Mouse (Mus musculus): ENCODE measurements around the gene Rab3b. TPM values are rescaled to one million over a fixed set of nuclear protein-coding genes. Genes with fewer than 3 reads are reported as not detected.

Gene Rab3b
- total and polyA plus RNA-seq, 3 experiments: 0.63 to 6.2 (median 1.3) TPM

DNA sequence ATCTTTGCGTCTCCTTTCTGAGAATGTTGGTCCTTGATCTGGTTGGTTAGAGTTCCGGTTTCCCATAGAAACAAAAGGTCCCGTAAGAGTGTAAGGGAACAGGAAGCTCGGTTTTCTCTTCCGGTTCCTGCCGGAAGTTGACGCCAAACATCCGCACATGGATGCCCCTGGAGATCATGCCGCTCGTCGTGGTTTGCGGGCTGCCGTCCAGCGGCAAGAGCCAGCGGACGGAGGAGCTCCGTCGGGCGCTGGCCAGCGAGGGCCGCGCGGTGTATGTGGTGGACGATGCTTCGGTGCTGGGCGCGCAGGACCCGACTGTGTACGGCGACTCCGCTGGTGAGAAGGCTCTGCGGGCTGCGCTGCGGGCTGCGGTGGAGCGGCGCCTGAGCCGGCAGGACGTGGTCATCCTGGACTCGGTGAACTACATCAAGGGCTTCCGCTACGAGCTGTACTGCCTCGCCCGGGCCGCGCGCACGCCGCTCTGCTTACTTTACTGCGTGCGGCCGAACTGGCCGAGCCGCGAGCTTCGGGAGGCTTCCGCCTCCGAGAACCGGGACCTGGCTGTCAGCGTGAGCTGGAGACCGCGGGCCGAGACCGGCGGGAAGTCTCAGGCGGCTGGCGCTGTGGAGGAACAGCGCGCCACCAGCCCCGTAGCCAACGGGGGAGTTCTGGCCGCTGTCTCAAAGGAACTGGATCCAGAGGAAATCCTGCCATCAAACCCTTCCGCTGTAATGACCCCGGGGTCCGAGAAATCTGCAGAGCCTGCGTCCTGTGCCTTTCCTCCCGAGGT, 31.0 kb upstream of the Rab3b start, which contains the start of gene Kti12:
Gene Kti12, plus strand, starts transcription at position 71 of the 790 bp plus-strand sequence.
- peaks cover 5% of the 10 kb centered on the region for H3K4me1 ChIP-seq (ENCODE audit: control insufficient read depth, insufficient read depth, low read length)
- 0 out of 2 replicates have a peak, but pooled peaks cover 3% of the 10 kb centered on the region for H3K79me2 ChIP-seq (replicated peaks; ENCODE audit: control insufficient read depth, insufficient read depth, low read length)
- peak within 1 kb of the TSS; percentile 88 for H3K4me3 ChIP-seq
- H3K27me3 ChIP-seq (ENCODE audit: control insufficient read depth, insufficient read depth, low read length): no peaks in the 10 kb centered on the region
- no peak for TF ChIP-seq CTCF (IDR thresholded peaks at IDR 0.05)
- 0 out of 2 replicates have a peak, but pooled peaks have one; percentile 66 for TF ChIP-seq EP300 (IDR thresholded peaks at IDR 0.05; ENCODE audit: insufficient read depth, low read depth, low read length)
- peak; percentile 78 for TF ChIP-seq POLR2A (IDR thresholded peaks at IDR 0.05; ENCODE audit: insufficient read depth, low read depth, low read length)
- intact Hi-C loops (cut with DNase I): loop anchor here (1.0 to 5.0 kb wide), 2 partner anchors 13 to 51 kb away; no protein-coding TSS in a partner anchor
- DNase-seq: peak; percentile 86 to 90
- peak within 1 kb of the TSS; percentile 92 for H3K27ac ChIP-seq
- peak within 1 kb of the TSS; percentile 86 for H3K9ac ChIP-seq (ENCODE audit: low read depth, low read length)
- under 1% methylated on average over 77 of the region's 77 CpGs for WGBS
- peaks cover 19% of the 10 kb centered on the region for H3K36me3 ChIP-seq (ENCODE audit: control insufficient read depth, insufficient read depth, low read length)

DNA sequence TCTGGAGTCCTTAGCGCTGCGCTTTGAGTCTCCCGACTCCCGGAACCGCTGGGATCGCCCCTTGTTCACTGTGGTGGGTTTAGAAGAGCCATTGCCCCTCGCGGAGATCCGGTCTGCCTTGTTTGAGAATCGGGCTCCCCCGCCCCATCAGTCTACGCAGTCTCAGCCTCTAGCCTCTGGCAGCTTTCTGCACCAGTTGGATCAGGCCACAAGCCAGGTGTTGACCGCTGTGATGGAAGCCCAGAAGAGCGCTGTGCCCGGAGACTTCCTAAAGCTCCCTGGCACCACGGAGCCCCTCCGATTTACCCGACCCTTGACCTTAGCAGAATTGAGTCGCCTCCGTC, 30.4 kb upstream of the Rab3b start, which contains the start of gene A730015C16Rik:
Gene A730015C16Rik, minus strand, starts transcription at position 115 of the 344 bp plus-strand sequence.
- peak within 1 kb of the TSS; percentile 88 for H3K4me3 ChIP-seq
- peaks cover 19% of the 10 kb centered on the region for H3K36me3 ChIP-seq (ENCODE audit: control insufficient read depth, insufficient read depth, low read length)
- intact Hi-C loops (cut with DNase I): loop anchor here (5.0 kb wide), 1 partner anchor 51 kb away; no protein-coding TSS in a partner anchor
- peak in 1 of 2 experiments; percentile 50 for DNase-seq
- WGBS: 3% methylated on average over 20 of the region's 20 CpGs
- peaks cover 5% of the 10 kb centered on the region for H3K4me1 ChIP-seq (ENCODE audit: control insufficient read depth, insufficient read depth, low read length)
- peak within 1 kb of the TSS; percentile 86 for H3K9ac ChIP-seq (ENCODE audit: low read depth, low read length)
- H3K27me3 ChIP-seq (ENCODE audit: control insufficient read depth, insufficient read depth, low read length): no peaks in the 10 kb centered on the region
- H3K27ac ChIP-seq: peak within 1 kb of the TSS; percentile 92
- TF ChIP-seq POLR2A (IDR thresholded peaks at IDR 0.05; ENCODE audit: insufficient read depth, low read depth, low read length): no peak
- TF ChIP-seq EP300 (IDR thresholded peaks at IDR 0.05; ENCODE audit: insufficient read depth, low read depth, low read length): no peak
- TF ChIP-seq CTCF (IDR thresholded peaks at IDR 0.05): no peak
- H3K79me2 ChIP-seq (replicated peaks; ENCODE audit: control insufficient read depth, insufficient read depth, low read length): 0 out of 2 replicates have a peak, but pooled peaks cover 3% of the 10 kb centered on the region

DNA sequence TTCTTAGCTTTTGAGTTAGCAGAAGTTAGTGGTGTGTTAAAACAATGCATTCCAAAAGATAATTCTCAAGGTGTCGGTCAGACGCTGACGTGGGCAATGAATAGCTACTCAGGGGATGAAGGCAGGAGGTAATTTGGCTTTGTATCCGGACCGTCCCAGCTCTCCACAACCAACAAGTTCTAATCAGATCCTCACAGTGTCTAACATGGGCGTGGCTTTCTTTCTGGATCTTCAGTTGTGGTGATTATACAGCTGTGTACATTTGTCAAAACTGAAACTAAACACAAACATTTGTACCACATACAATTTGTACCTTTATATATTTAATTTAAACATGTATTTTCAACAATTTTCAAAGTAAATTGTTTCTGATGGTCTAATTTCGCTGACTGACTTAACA, 12.1 kb upstream of the Rab3b start:
- TF ChIP-seq POLR2A (IDR thresholded peaks at IDR 0.05; ENCODE audit: insufficient read depth, low read depth, low read length): no peak
- no peak for TF ChIP-seq EP300 (IDR thresholded peaks at IDR 0.05; ENCODE audit: insufficient read depth, low read depth, low read length)
- no peak for TF ChIP-seq CTCF (IDR thresholded peaks at IDR 0.05)
- Histone ChIP-seq H3K36me3 (ENCODE audit: control insufficient read depth, insufficient read depth, low read length) (no peaks in the 10 kb centered on the region), H3K4me3 (no peak overlapping the region), H3K9ac (ENCODE audit: low read depth, low read length) (no peak overlapping the region), H3K27me3 (ENCODE audit: control insufficient read depth, insufficient read depth, low read length) (no peaks in the 10 kb centered on the region), H3K27ac (no peak overlapping the region), H3K79me2 (replicated peaks; ENCODE audit: control insufficient read depth, insufficient read depth, low read length) (no peaks in the 10 kb centered on the region), H3K4me1 (ENCODE audit: control insufficient read depth, insufficient read depth, low read length) (no peaks in the 10 kb centered on the region; the same call in 1 of the 2 replicates)
- intact Hi-C loops (cut with DNase I): loop anchor here (5.0 kb wide), 1 partner anchor 170 kb away; no protein-coding TSS in a partner anchor
- 67% methylated on average over 7 of the region's 7 CpGs for WGBS
- no peak for DNase-seq

DNA sequence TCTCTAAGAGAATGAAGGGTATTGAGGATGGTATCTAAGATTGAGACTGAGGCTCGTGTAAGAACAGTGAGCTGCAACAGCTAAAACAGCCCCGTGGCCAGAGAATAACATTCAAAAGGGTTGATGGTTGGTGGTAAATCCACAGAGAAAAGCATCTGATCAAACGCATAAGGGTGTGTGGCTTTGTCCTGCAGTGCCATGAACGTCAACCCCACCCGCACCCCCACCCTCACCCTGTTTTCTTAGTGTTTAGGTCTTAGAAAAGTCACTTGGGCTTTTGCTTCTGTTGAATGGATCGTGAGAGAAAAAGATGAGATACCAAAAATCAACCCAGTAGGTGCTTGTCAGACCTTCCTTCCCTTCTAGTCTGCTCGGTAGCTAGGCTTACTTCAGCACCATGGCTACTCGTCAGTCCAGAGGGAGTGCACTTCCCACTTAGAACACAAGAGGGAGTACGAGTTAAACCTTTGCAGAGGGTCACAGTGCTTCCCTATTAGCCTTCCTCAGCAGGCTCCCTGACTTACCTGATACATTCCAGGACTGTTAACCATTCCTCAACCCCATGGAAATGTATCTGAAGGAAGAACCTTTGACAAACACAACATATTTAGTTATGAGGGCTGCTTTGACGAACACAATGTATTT, 9.0 kb upstream of the Rab3b start:
- Histone ChIP-seq H3K27ac (no peak overlapping the region), H3K36me3 (ENCODE audit: control insufficient read depth, insufficient read depth, low read length) (no peaks in the 10 kb centered on the region), H3K79me2 (replicated peaks; ENCODE audit: control insufficient read depth, insufficient read depth, low read length) (no peaks in the 10 kb centered on the region), H3K4me1 (ENCODE audit: control insufficient read depth, insufficient read depth, low read length) (no peaks in the 10 kb centered on the region; the same call in 1 of the 2 replicates), H3K9ac (ENCODE audit: low read depth, low read length) (no peak overlapping the region), H3K4me3 (no peak overlapping the region), H3K27me3 (ENCODE audit: control insufficient read depth, insufficient read depth, low read length) (no peaks in the 10 kb centered on the region)
- intact Hi-C loops (cut with DNase I): loop anchor here (1.0 to 5.0 kb wide), 4 partner anchors 106 to 295 kb away; no protein-coding TSS in a partner anchor
- DNase-seq: peak; percentile 46 to 62
- 33% methylated on average over 10 of the region's 10 CpGs for WGBS
- TF ChIP-seq EP300 (IDR thresholded peaks at IDR 0.05; ENCODE audit: insufficient read depth, low read depth, low read length): peak; percentile 85
- TF ChIP-seq CTCF (IDR thresholded peaks at IDR 0.05): peak; percentile 94
- TF ChIP-seq POLR2A (IDR thresholded peaks at IDR 0.05; ENCODE audit: insufficient read depth, low read depth, low read length): no peak

DNA sequence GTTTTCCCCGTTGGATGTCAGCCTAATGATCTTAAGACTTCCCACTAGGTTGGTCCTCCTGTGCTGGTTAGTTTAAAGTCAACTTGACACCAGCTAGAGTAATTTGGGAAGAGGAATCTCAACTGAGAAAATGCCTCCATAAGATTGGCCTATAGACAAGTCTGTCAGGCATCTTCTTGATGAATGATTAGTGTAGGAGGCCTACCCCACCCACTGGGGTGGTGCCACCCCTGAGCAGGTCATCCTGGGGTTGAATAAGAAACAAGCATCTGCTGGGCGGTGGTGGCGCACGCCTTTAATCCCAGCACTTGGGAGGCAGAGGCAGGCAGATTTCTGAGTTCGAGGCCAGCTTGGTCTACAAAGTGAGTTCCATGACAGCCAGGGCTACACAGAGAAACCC, 5.1 kb upstream of the Rab3b start:
- H3K27ac ChIP-seq: no peak overlapping the region
- H3K36me3 ChIP-seq (ENCODE audit: control insufficient read depth, insufficient read depth, low read length): no peaks in the 10 kb centered on the region
- no peaks in the 10 kb centered on the region; the same call in 1 of the 2 replicates for H3K4me1 ChIP-seq (ENCODE audit: control insufficient read depth, insufficient read depth, low read length)
- no peak overlapping the region for H3K4me3 ChIP-seq
- no peak overlapping the region for H3K9ac ChIP-seq (ENCODE audit: low read depth, low read length)
- H3K27me3 ChIP-seq (ENCODE audit: control insufficient read depth, insufficient read depth, low read length): no peaks in the 10 kb centered on the region
- DNase-seq: no peak
- no peaks in the 10 kb centered on the region for H3K79me2 ChIP-seq (replicated peaks; ENCODE audit: control insufficient read depth, insufficient read depth, low read length)
- 84% methylated on average over 5 of the region's 5 CpGs for WGBS
- TF ChIP-seq EP300 (IDR thresholded peaks at IDR 0.05; ENCODE audit: insufficient read depth, low read depth, low read length) (no peak), CTCF (IDR thresholded peaks at IDR 0.05) (no peak), POLR2A (IDR thresholded peaks at IDR 0.05; ENCODE audit: insufficient read depth, low read depth, low read length) (no peak)
- intact Hi-C loops (cut with DNase I): loop anchor here (5.0 kb wide), 1 partner anchor 164 kb away; no protein-coding TSS in a partner anchor
